Mouse (Mus musculus): ENCODE measurements at regions not wholly inside any gene's neighbourhood (a gene's known extent, or its start where the extent isn't known, plus 50 kb on each side); places are given as distances from the start of the nearest gene placed in this dataset.

- TF ChIP-seq CTCF (IDR thresholded peaks at IDR 0.05) (no peak), POLR2A (IDR thresholded peaks at IDR 0.05; ENCODE audit: insufficient read depth, low read depth, low read length) (no peak), EP300 (IDR thresholded peaks at IDR 0.05; ENCODE audit: insufficient read depth, low read depth, low read length) (no peak)
Observed at GRCm38 (mm10) chr3:120731287-120731686, 440.2 kb downstream of the Rwdd3 start.
